Mouse (Mus musculus) ES-Bruce4 (cell line): Measurements from ENCODE around the gene Ccdc180.

Experiments used
- CTCF ChIP-seq: IDR thresholded peaks from one replicate; pipeline ENCODE4 v1.8.1; 2011; ENCODE audit warnings: low read depth, low read length
- EP300 ChIP-seq: IDR thresholded peaks from 2 replicates; pipeline ENCODE4 v1.6.1; 2011; ENCODE audit warnings: low read depth, low read length; ENCODE audit not compliant: insufficient read depth
- POLR2A ChIP-seq: IDR thresholded peaks from one replicate; pipeline ENCODE4 v1.8.1; 2011; ENCODE audit warnings: low read length; ENCODE audit not compliant: insufficient read depth

GRCm38 (mm10) chr4:45909256-45909655 is 19.2 kb downstream of the Ccdc180 start:
- TF ChIP-seq POLR2A = no peak
- TF ChIP-seq CTCF = no peak
- no peak for TF ChIP-seq EP300
